Mouse (Mus musculus): ENCODE measurements around the gene Bmi1.

The Bmi1 gene

GRCm38 (mm10) chr2:18731718-18732117, 54.9 kb downstream of the Bmi1 start:
- no peak for DNase-seq

DNA sequence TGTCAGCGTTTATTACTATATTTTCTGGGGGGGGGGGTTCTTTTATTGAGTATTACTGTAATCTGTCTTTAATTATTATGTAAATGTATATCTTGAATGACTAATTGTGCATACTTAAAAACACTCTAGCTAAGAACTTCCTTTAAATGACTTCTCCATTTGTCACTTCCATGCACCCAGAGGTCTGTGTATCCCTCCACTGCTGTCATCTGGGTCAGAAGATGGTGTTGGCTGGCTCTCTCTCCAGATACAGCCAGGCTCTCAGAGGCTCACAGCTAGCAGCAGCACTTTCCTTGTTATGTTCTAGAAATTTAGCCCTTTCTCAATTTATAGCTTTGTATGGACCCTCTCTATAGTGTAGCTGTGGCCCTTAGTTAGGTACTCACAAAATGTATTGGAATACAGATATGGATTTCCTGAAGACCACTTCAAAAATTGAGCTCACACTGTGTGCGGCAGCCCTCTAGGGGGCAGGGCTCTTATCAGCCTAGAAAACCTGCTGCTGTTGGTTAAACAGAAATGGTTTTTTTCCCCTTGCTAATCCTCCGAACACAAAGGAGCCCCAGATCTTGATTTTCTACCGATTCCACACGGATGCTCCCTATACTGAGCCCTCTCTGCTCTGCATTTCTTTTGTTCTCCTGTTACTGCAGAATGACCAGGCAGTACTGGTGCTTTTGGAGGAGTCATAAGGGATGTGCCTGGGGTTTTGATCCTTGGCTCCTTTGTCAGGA, 57.7 kb downstream of the Bmi1 start:
- no peak for DNase-seq
